Mouse (Mus musculus) liver, adult 2 months (tissue): ENCODE measurements around the gene Zfand4. TPM values are rescaled to one million over a fixed set of nuclear protein-coding genes. Genes with fewer than 3 reads are reported as not detected.
A peak's percentile ranks its signal among the peaks of the same experiment; 100 is the strongest.
"Not testable (repeated sequence)": the region's sequence is repeated elsewhere in the genome, so short reads cannot be mapped to it uniquely, and the experiment has no call there.

Experiments
- DNase-seq: peaks from one replicate; pipeline ENCODE4 v3.0.0-alpha.2; 2011; ENCODE audit warnings: low read depth, low spot score; ENCODE audit errors: extremely low read depth
- H3K27ac ChIP-seq: fragments of 200-500 bp; replicated peaks from 2 replicates; pipeline ENCODE4 v1.5.1; 2012; ENCODE audit warnings: low read depth, mild to moderate bottlenecking, control low read depth, inconsistent platforms, low read length; ENCODE audit not compliant: insufficient read depth
- H3K27me3 ChIP-seq: fragments of 200-500 bp; 2 replicates; pipeline ENCODE4 v1.6.1; 2012; ENCODE audit warnings: mild to moderate bottlenecking, moderate library complexity, low read length, inconsistent platforms; ENCODE audit not compliant: control insufficient read depth, insufficient read depth
- H3K36me3 ChIP-seq: fragments of 200-500 bp; 2 replicates; pipeline ENCODE4 v1.6.1; 2012; ENCODE audit warnings: low read length, inconsistent platforms; ENCODE audit not compliant: control insufficient read depth, insufficient read depth
- H3K4me1 ChIP-seq: fragments of 200-500 bp; 2 replicates; pipeline ENCODE4 v1.6.1; 2011; ENCODE audit warnings: low read length; ENCODE audit not compliant: control insufficient read depth, insufficient read depth
- H3K4me3 ChIP-seq: fragments of 200-500 bp; 2 replicates; pipeline ENCODE4 v1.5.1; 2011; ENCODE audit warnings: low read depth, mild to moderate bottlenecking, control low read depth, low read length, moderate library complexity; ENCODE audit not compliant: insufficient read depth
- H3K79me2 ChIP-seq: fragments of 200-500 bp; 2 replicates; pipeline ENCODE4 v1.6.1; 2012; ENCODE audit warnings: inconsistent platforms, mild to moderate bottlenecking, low read length, moderate library complexity; ENCODE audit not compliant: control insufficient read depth, insufficient read depth
- H3K9ac ChIP-seq: fragments of 200-500 bp; 2 replicates; pipeline ENCODE4 v1.6.1; 2012; ENCODE audit warnings: low read depth, mild to moderate bottlenecking, control low read depth, inconsistent platforms, low read length
- CTCF ChIP-seq: fragments of 200-500 bp; IDR thresholded peaks from 2 replicates; pipeline ENCODE4 v1.5.1; 2011; ENCODE audit warnings: low read depth, low read length, control low read depth
- POLR2A ChIP-seq: fragments of 200-500 bp; IDR thresholded peaks from 2 replicates; pipeline ENCODE4 v1.6.1; 2011; ENCODE audit warnings: low read length, control low read depth; ENCODE audit not compliant: insufficient read depth; ENCODE audit errors: extremely low read depth
- WGBS: fragments of 180-500 bp; shearing (Covaris S2); methylation state at CpG from one replicate; pipeline ENCODE4 v1.1.7; 2018; 5-methylcytosine and 5-hydroxymethylcytosine counted together
- polyA plus RNA-seq: library from polyadenylated mRNA; depleted of rRNA; stranded (reverse); fragments of >200 nt; gene quantifications from 2 replicates; pipeline ENCODE4 v1.2.3, GENCODE M21; 2012; rRNA removed
- total RNA-seq: library from RNA; depleted of rRNA; stranded (reverse); fragments of >200 nt; gene quantifications from 2 replicates; pipeline ENCODE4 v1.2.3, GENCODE M21; 2014; rRNA removed

Gene Zfand4
- total RNA-seq (25.6 and 28.0 TPM in 2 replicates), polyA plus RNA-seq (3.1 and 4.0 TPM in 2 replicates)

DNA sequence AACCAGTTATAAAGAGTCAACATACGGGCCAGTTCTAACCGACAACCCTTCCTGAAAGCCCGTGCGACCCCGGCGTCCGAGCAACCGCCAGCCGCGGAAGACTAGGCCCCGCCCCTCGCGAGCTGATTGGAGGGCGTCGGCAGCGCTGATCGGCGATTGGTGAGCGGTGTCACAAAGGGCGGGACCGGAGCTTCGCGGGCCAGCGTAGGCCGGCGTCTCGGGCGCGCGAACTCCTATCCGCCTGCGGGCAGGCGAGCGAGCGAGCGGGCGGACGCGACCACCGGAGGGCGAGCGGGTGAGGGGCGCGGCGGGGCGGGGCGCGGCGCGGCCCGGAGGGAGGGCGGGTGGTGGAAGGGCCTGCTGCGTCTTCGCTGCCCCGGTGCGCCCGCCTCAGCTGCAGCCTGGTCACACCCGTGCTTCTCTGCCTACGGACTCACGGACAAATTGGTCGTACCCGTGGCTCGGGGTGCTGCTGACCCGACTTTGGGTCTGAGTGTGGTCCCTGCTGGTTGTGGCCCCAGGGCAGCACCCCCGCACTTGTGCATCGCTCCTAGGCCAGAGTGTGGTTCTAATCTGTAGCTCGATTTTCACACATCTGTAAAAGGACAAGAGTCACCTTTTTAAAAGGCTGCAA is at the start of gene Zfand4:
Gene Zfand4, plus strand, starts transcription at position 205 of the 634 bp plus-strand sequence.
- no peaks in the 10 kb centered on the region for H3K27me3 ChIP-seq
- H3K4me1 ChIP-seq = peaks cover 17% of the 10 kb centered on the region

DNA sequence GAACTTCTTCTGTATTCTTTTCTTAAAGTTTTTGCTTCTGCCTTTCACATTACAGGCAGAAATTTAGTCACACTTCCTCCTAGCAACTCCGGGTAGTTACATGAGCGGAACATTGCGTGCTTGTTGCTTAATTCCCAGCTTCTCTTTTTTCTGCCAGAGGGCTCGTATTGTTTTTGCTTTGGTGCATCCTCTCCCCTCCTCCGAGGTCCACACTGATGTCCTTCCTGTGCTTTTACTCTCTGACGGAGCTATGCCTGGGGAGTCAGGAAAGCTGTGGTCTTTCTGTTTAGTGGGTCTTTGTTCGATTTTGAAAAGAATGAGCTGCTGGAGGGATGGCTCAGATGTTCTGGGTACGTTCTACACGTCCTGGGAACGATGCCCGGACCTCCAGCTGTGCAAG is 36.3 kb upstream of the Zfand4 start:
- WGBS = 80% methylated on average over 11 of the region's 11 CpGs
- Histone ChIP-seq H3K27me3 (no peaks in the 10 kb centered on the region), H3K36me3 (peaks cover 47% of the 10 kb centered on the region), H3K4me1 (no peaks in the 10 kb centered on the region), H3K79me2 (no peaks in the 10 kb centered on the region; the same call in 1 of the 2 replicates), H3K27ac (peak overlapping the region; percentile 49), H3K9ac (no peak overlapping the region), H3K4me3 (no peak overlapping the region)
- DNase-seq = peak; percentile 58
- TF ChIP-seq CTCF = no peak
- TF ChIP-seq POLR2A = no peak

More for the DNA sequence above, at the start of gene Zfand4:
- Histone ChIP-seq H3K9ac (peak within 1 kb of the TSS; percentile 98), H3K36me3 (peaks cover 5% of the 10 kb centered on the region), H3K27ac (peak within 1 kb of the TSS; percentile 83), H3K79me2 (peaks cover 17% of the 10 kb centered on the region; the same call in 1 of the 2 replicates), H3K4me3 (peak within 1 kb of the TSS; percentile 97)
- peak; percentile 74 for DNase-seq
- WGBS = under 1% methylated on average over 62 of the region's 67 CpGs
- TF ChIP-seq CTCF (no peak), POLR2A (peak; percentile 84)

DNA sequence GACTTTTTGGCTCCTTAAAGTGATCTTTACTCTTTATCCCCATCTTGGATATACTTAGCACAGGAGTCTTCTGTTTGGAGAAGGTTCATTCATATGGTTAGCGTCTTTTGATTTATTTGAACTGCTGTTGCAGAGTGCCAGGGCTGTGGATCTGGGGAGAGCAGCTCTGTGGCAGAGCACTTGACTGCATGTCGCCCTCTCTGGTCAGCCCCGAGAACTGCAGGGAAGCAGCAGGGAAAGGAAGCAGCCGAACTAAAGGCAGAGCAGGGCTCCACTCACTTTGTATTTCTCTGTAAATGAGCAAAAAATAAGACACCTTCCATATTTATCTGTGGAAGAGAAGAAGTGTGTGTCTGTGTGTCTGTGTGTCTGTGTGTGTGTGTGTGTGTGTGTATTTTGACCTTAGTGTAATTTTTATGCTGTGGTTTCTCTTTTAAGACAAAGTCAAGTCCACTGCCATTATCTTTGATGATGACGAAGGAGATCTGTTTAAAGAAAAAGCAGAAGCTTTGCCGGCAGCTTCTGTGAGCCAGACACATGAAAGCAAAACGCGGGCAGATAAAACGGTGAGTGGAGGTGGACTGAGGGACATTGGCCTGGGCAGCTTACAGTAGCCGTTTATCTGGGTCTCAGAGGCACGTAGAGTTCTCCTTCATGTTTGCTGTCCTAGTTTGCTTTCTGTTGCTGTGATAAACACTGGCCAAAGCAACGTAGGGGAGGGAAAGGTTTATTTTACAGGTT is 35.1 kb upstream of the Zfand4 start:
- Histone ChIP-seq H3K27ac (no peak overlapping the region), H3K27me3 (no peaks in the 10 kb centered on the region), H3K79me2 (no peaks in the 10 kb centered on the region; the same call in 1 of the 2 replicates), H3K4me1 (no peaks in the 10 kb centered on the region), H3K4me3 (no peak overlapping the region), H3K9ac (no peak overlapping the region), H3K36me3 (peaks cover 40% of the 10 kb centered on the region)
- TF ChIP-seq POLR2A (no peak), CTCF (peak; percentile 99)
- WGBS = 42% methylated on average over 12 of the region's 12 CpGs
- peak; percentile 93 for DNase-seq

DNA sequence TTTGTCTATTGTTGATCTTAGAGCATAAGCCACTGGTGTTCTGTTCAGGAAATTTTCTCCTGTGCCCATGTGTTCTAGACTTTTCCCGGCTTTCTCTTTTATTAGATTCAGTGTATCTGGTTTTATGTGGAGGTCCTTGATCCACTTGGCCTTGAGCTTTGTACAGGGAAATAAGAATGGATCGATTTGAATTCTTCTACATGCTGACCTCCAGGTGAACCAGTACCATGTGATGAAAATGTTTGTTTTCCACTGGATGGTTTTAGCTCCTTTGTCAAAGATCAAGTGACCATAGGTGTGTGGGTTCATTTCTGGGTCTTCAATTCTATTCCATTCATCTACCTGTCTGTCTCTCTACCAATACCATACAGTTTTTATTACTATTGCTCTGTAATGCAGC is 29.2 kb upstream of the Zfand4 start:
- not testable (repeated sequence) for H3K79me2 ChIP-seq, H3K4me3 ChIP-seq, H3K9ac ChIP-seq, H3K27me3 ChIP-seq
- 33% methylated on average over 2 of the region's 2 CpGs for WGBS
- peaks cover 40% of the 10 kb centered on the region for H3K36me3 ChIP-seq
- peak; percentile 95 for DNase-seq
- peaks cover 15% of the 10 kb centered on the region for H3K4me1 ChIP-seq
- peak overlapping the region; percentile 35 for H3K27ac ChIP-seq

DNA sequence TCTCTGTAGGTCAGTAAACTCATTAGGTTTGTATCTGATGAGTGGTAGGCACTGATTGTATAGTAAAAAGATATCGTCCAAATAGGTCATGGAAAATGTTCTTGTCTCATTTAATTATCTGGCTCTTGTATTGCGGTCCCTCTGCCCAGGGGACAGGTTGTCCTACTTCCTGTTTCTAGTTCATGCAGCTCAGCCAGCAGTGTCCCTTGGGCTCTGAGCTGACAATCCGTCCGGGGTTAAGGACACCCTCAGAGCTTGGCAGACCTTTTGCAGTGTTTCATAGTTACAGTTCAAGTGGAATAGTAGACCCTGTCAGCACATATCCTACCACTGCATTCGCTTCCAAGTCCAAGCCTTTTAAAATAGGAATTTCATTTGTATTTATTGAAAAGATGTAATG is 28.7 kb upstream of the Zfand4 start:
- Histone ChIP-seq H3K9ac (no peak overlapping the region), H3K27ac (peak overlapping the region; percentile 32), H3K4me1 (peaks cover 15% of the 10 kb centered on the region), H3K4me3 (no peak overlapping the region), H3K36me3 (peaks cover 37% of the 10 kb centered on the region), H3K79me2 (no peaks in the 10 kb centered on the region; the same call in 1 of the 2 replicates), H3K27me3 (no peaks in the 10 kb centered on the region)
- TF ChIP-seq POLR2A (no peak), CTCF (no peak)
- 20% methylated on average over 5 of the region's 5 CpGs for WGBS
- DNase-seq = peak; percentile 93

DNA sequence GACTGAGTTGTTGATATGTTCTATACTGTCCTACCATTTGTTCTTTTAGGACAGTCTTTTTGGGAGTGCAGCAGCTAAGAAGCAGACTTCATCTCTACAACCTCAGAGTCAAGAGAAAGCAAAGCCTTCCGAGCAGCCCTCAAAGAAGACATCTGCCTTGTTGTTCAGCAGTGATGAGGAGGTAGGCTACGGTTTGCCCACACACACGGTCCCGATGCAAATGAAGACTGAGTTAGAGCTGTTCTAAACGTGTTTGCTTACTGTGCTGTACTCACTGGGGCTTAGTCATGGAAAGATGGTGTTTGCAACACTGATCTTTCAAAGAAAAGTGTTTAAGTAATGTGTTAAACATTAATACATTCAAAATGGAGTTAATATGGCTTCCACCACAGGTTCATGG is 25.9 kb upstream of the Zfand4 start:
- peaks cover 37% of the 10 kb centered on the region for H3K36me3 ChIP-seq
- H3K4me1 ChIP-seq = peaks cover 15% of the 10 kb centered on the region

More for the DNA sequence above, 25.9 kb upstream of the Zfand4 start:
- TF ChIP-seq POLR2A (no peak), CTCF (no peak)
- Histone ChIP-seq H3K4me3 (no peak overlapping the region), H3K9ac (no peak overlapping the region), H3K27me3 (no peaks in the 10 kb centered on the region), H3K79me2 (no peaks in the 10 kb centered on the region), H3K27ac (no peak overlapping the region)
- no peak for DNase-seq
- WGBS = 84% methylated on average over 5 of the region's 5 CpGs
